In genomic region chr12:86831591-86832550, GRCm38 (mm10) we compare ENCODE assay signal across 8 mouse cellular contexts. TPM values are rescaled to one million over a fixed set of nuclear protein-coding genes. Genes with fewer than 3 reads are reported as not detected.
DNase-seq lines count a peak whose midpoint lies in the region; ATAC-seq and TF ChIP-seq lines count a peak whose summit lies in the region.

No protein-coding gene starts in this region.

- H3K36me3 ChIP-seq in embryonic facial prominence, embryonic 13.5 days = no peaks in the 10 kb centered on the region
- H3K36me3 ChIP-seq in heart, embryonic 13.5 days = no peaks in the 10 kb centered on the region
- no peaks in the 10 kb centered on the region for H3K36me3 ChIP-seq in kidney, embryonic 14.5 days (ENCODE audit: control insufficient read depth, insufficient read depth, low read length)
- no peaks in the 10 kb centered on the region for H3K36me3 ChIP-seq in lung, embryonic 15.5 days

- H3K9ac ChIP-seq in embryonic facial prominence, embryonic 13.5 days = peak overlapping the region; percentile 66
- peak overlapping the region; percentile 76 for H3K9ac ChIP-seq in heart, embryonic 13.5 days
- peak overlapping the region; percentile 51; the same call in 1 of the 2 replicates for H3K9ac ChIP-seq in kidney, embryonic 14.5 days (ENCODE audit: low read depth, low read length)
- peak overlapping the region; percentile 42 for H3K9ac ChIP-seq in lung, embryonic 15.5 days

- ATAC-seq in CD4-positive, CD25-positive, alpha-beta regulatory T cell, adult 4 months = peak; percentile 16
- no peak for ATAC-seq in embryonic facial prominence, embryonic 13.5 days (ENCODE audit: insufficient number of reproducible peaks, insufficient read depth, low FRiP score, low TSS enrichment, low read depth)
- no peak for ATAC-seq in heart, embryonic 13.5 days (ENCODE audit: extremely low read depth, insufficient number of reproducible peaks, low FRiP score, low TSS enrichment)
- peak; percentile 60 for ATAC-seq in kidney, embryonic 14.5 days (ENCODE audit: low FRiP score, low TSS enrichment)
- ATAC-seq in lung, embryonic 15.5 days (ENCODE audit: borderline replicate concordance, extremely low read depth, low FRiP score, low TSS enrichment) = no peak

- H3K9me3 ChIP-seq in embryonic facial prominence, embryonic 13.5 days = no peaks in the 10 kb centered on the region
- H3K9me3 ChIP-seq in heart, embryonic 13.5 days = no peaks in the 10 kb centered on the region
- H3K9me3 ChIP-seq in kidney, embryonic 14.5 days (ENCODE audit: control insufficient read depth, low read length) = no peaks in the 10 kb centered on the region
- H3K9me3 ChIP-seq in lung, embryonic 15.5 days = no peaks in the 10 kb centered on the region

- H3K4me3 ChIP-seq in embryonic facial prominence, embryonic 13.5 days = 0 out of 2 replicates have a peak overlapping the region, but pooled peaks have one; percentile 5
- peak overlapping the region; percentile 21 for H3K4me3 ChIP-seq in heart, embryonic 13.5 days
- no peak overlapping the region for H3K4me3 ChIP-seq in kidney, embryonic 14.5 days (ENCODE audit: low read length)
- no peak overlapping the region; the same call in 1 of the 2 replicates for H3K4me3 ChIP-seq in lung, embryonic 15.5 days
- H3K4me3 ChIP-seq in olfactory bulb, adult 2 months (ENCODE audit: insufficient read depth, low read depth, low read length) = peak overlapping the region; percentile 7; the same call in 1 of the 2 replicates

- no peaks in the 10 kb centered on the region for H3K27me3 ChIP-seq in embryonic facial prominence, embryonic 13.5 days
- no peaks in the 10 kb centered on the region for H3K27me3 ChIP-seq in heart, embryonic 13.5 days (replicated peaks)
- H3K27me3 ChIP-seq in kidney, embryonic 14.5 days (ENCODE audit: control insufficient read depth, insufficient read depth, low read length) = no peaks in the 10 kb centered on the region
- H3K27me3 ChIP-seq in lung, embryonic 15.5 days = no peaks in the 10 kb centered on the region

- TF ChIP-seq CTCF in olfactory bulb, adult 2 months (IDR thresholded peaks at IDR 0.05; ENCODE audit: insufficient read depth, low read depth, low read length) = no peak

- H3K27ac ChIP-seq in embryonic facial prominence, embryonic 13.5 days = peak overlapping the region; percentile 78
- peak overlapping the region; percentile 94 for H3K27ac ChIP-seq in heart, embryonic 13.5 days (replicated peaks)
- H3K27ac ChIP-seq in kidney, embryonic 14.5 days (ENCODE audit: low read depth, low read length) = peak overlapping the region; percentile 77; the same call in 1 of the 2 replicates
- peak overlapping the region; percentile 87 for H3K27ac ChIP-seq in lung, embryonic 15.5 days
- no peak overlapping the region for H3K27ac ChIP-seq in olfactory bulb, adult 2 months (ENCODE audit: insufficient read depth, low read depth, low read length)

- H3K4me2 ChIP-seq in embryonic facial prominence, embryonic 13.5 days = peak overlapping the region; percentile 51
- H3K4me2 ChIP-seq in heart, embryonic 13.5 days = peak overlapping the region; percentile 57
- peak overlapping the region; percentile 32; the same call in 1 of the 2 replicates for H3K4me2 ChIP-seq in kidney, embryonic 14.5 days (replicated peaks; ENCODE audit: low read depth, low read length)
- H3K4me2 ChIP-seq in lung, embryonic 15.5 days = peak overlapping the region; percentile 51

- no peak for TF ChIP-seq POLR2A in olfactory bulb, adult 2 months (IDR thresholded peaks at IDR 0.05; ENCODE audit: insufficient read depth, low read depth, low read length)

- DNase-seq in adrenal gland, adult (ENCODE audit: inconsistent age in 2 of 2, low spot score in 1 of 2) = peak; percentile 86 to 95
- no peak for DNase-seq in layer of hippocampus, postnatal 36 days

- WGBS in embryonic facial prominence, embryonic 13.5 days = 30% methylated on average over 32 of the region's 32 CpGs
- 24% methylated on average over 32 of the region's 32 CpGs for WGBS in heart, embryonic 13.5 days
- 27% methylated on average over 29 of the region's 32 CpGs for WGBS in kidney, embryonic 14.5 days
- 22% methylated on average over 32 of the region's 32 CpGs for WGBS in lung, embryonic 15.5 days
- WGBS in olfactory bulb, adult 2 months = 30% methylated on average over 32 of the region's 32 CpGs

- peaks cover 51% of the 10 kb centered on the region for H3K4me1 ChIP-seq in embryonic facial prominence, embryonic 13.5 days
- H3K4me1 ChIP-seq in heart, embryonic 13.5 days = peaks cover 79% of the 10 kb centered on the region
- H3K4me1 ChIP-seq in kidney, embryonic 14.5 days (ENCODE audit: control insufficient read depth, insufficient read depth, low read length) = peaks cover 31% of the 10 kb centered on the region
- H3K4me1 ChIP-seq in lung, embryonic 15.5 days = peaks cover 63% of the 10 kb centered on the region
- H3K4me1 ChIP-seq in olfactory bulb, adult 2 months (ENCODE audit: control insufficient read depth, insufficient read depth, low read length) = peaks cover 47% of the 10 kb centered on the region

RNA-seq across cellular contexts. Expression of gene Irf2bpl, which starts 52.7 kb away (rescaled TPM):
- 10 to 100 TPM in 1 of 2 experiments, 1 to 10 TPM in 1; 7.6 to 18.8 TPM for polyA plus RNA-seq in CD4-positive, CD25-positive, alpha-beta regulatory T cell, adult 4 months (2017; shearing (Covaris generic))
- polyA plus RNA-seq in embryonic facial prominence, embryonic 13.5 days (2015; fragmentation: Nextera tagmentation; extraction: Ambion mirVana) = 36.5 and 37.7 TPM in 2 replicates
- 32.7 and 34.1 TPM in 2 replicates for polyA plus RNA-seq in heart, embryonic 13.5 days (2015; fragmentation: Nextera tagmentation; extraction: Ambion mirVana)
- polyA plus RNA-seq in kidney, embryonic 14.5 days (2014; fragmentation: Nextera tagmentation; extraction: Ambion mirVana) = 25.8 and 34.8 TPM in 2 replicates
- 49.4 and 50.0 TPM in 2 replicates for polyA plus RNA-seq in lung, embryonic 15.5 days (2015; fragmentation: Nextera tagmentation; extraction: Ambion mirVana)
- polyA plus RNA-seq in olfactory bulb, adult 2 months (2012; ENCODE audit: insufficient read depth, insufficient read length, low replicate concordance, missing spikeins) = not detected in 2 replicates
- 10 to 100 TPM; 68.3 to 69.5 TPM for total RNA-seq in layer of hippocampus, postnatal 36 days (2021)

Comparison
In these comparisons a context has a peak if more than half of its experiments do, and no peak if none do; other contexts are left out.
1. ATAC-seq: peak in CD4-positive, CD25-positive, alpha-beta regulatory T cell, adult 4 months (single experiment) and kidney, embryonic 14.5 days (single experiment); none in embryonic facial prominence, embryonic 13.5 days (single experiment), heart, embryonic 13.5 days (single experiment) and lung, embryonic 15.5 days (single experiment).
2. DNase-seq: peak in adrenal gland, adult (2 of 2); none in layer of hippocampus, postnatal 36 days (0 of 2).
3. H3K4me3 ChIP-seq: peak in embryonic facial prominence, embryonic 13.5 days (single experiment), heart, embryonic 13.5 days (single experiment) and olfactory bulb, adult 2 months (single experiment); none in kidney, embryonic 14.5 days (single experiment) and lung, embryonic 15.5 days (single experiment).
4. Peak in every context shown above with its lines, with median percentiles within 50 percentile points of each other: H3K4me2 ChIP-seq and H3K9ac ChIP-seq.